33 mouse cellular contexts compared by ENCODE assay signal in genomic region chr1:150503321-150503720, GRCm38 (mm10). TPM values are rescaled to one million over a fixed set of nuclear protein-coding genes. Genes with fewer than 3 reads are reported as not detected.
"Had no signal": no experiment of that assay in that cellular context is flagged by ENCODE, and none has a peak within 500 bp of the region (broad histone marks: within the 10 kb centered on the region; RNA-seq: fewer than 3 reads in every experiment).

No protein-coding gene starts in this region.

- DNase-seq: left cerebral cortex, postnatal 4 days; liver; liver, embryonic 13.5 days; liver, postnatal 0 days; lung, adult 18-20 months; lung, adult 2 months; lung, embryonic 14.5 days; lung, postnatal 10 days; lung, postnatal 14 days; lung, postnatal 36 days; lung, postnatal 4 days; midbrain, embryonic 14.5 days had no signal

- H3K27ac ChIP-seq: limb, embryonic 10.5 days; limb, embryonic 12.5 days; limb, embryonic 13.5 days; limb, embryonic 15.5 days; liver, embryonic 12.5 days; liver, embryonic 13.5 days; liver, embryonic 14.5 days; liver, embryonic 15.5 days; lung, embryonic 15.5 days; macrophage; midbrain, embryonic 10.5 days; midbrain, embryonic 12.5 days; midbrain, embryonic 13.5 days; midbrain, embryonic 15.5 days; neural tube, embryonic 12.5 days; neural tube, embryonic 13.5 days had no signal

- H3K4me3 ChIP-seq: limb, embryonic 10.5 days; limb, embryonic 12.5 days; limb, embryonic 13.5 days; limb, embryonic 15.5 days; liver, embryonic 12.5 days; liver, embryonic 13.5 days; liver, embryonic 15.5 days; lung, embryonic 15.5 days; megakaryocyte, embryonic 14.5 days; midbrain, embryonic 10.5 days; midbrain, embryonic 12.5 days; midbrain, embryonic 13.5 days; midbrain, embryonic 15.5 days; myocyte; neural tube, embryonic 12.5 days; neural tube, embryonic 13.5 days had no signal

- H3K36me3 ChIP-seq: limb, embryonic 10.5 days; limb, embryonic 12.5 days; limb, embryonic 13.5 days; limb, embryonic 15.5 days; liver, embryonic 12.5 days; liver, embryonic 13.5 days; liver, embryonic 15.5 days; lung, embryonic 15.5 days; midbrain, embryonic 10.5 days; midbrain, embryonic 12.5 days; midbrain, embryonic 13.5 days; midbrain, embryonic 15.5 days; neural tube, embryonic 12.5 days; neural tube, embryonic 13.5 days had no signal

- H3K4me1 ChIP-seq: limb, embryonic 10.5 days; limb, embryonic 12.5 days; limb, embryonic 13.5 days; limb, embryonic 15.5 days; liver, embryonic 12.5 days; liver, embryonic 13.5 days; liver, embryonic 15.5 days; lung, embryonic 15.5 days; megakaryocyte, embryonic 14.5 days; midbrain, embryonic 10.5 days; midbrain, embryonic 12.5 days; midbrain, embryonic 13.5 days; midbrain, embryonic 15.5 days; neural tube, embryonic 12.5 days; neural tube, embryonic 13.5 days had no signal

- H3K27me3 ChIP-seq: limb, embryonic 12.5 days; limb, embryonic 13.5 days; limb, embryonic 15.5 days; liver, embryonic 12.5 days; liver, embryonic 13.5 days; liver, embryonic 15.5 days; lung, embryonic 15.5 days; megakaryocyte, embryonic 14.5 days; midbrain, embryonic 12.5 days; midbrain, embryonic 13.5 days; midbrain, embryonic 15.5 days; neural tube, embryonic 12.5 days; neural tube, embryonic 13.5 days had no signal

- ATAC-seq: liver, embryonic 12.5 days; liver, postnatal 0 days; lung, postnatal 0 days; midbrain, embryonic 13.5 days; midbrain, embryonic 15.5 days; midbrain, embryonic 16.5 days had no signal

- H3K4me2 ChIP-seq: limb, embryonic 12.5 days; limb, embryonic 13.5 days; limb, embryonic 15.5 days; liver, embryonic 11.5 days; liver, embryonic 12.5 days; liver, embryonic 13.5 days; liver, embryonic 15.5 days; lung, embryonic 14.5 days; lung, embryonic 15.5 days; midbrain, embryonic 11.5 days; midbrain, embryonic 12.5 days; midbrain, embryonic 13.5 days; midbrain, embryonic 15.5 days; neural tube, embryonic 12.5 days; neural tube, embryonic 13.5 days had no signal

- H3K9ac ChIP-seq: limb, embryonic 12.5 days; limb, embryonic 13.5 days; limb, embryonic 15.5 days; liver, embryonic 12.5 days; liver, embryonic 13.5 days; liver, embryonic 14.5 days; liver, embryonic 15.5 days; liver, postnatal 0 days; lung, embryonic 14.5 days; lung, embryonic 15.5 days; midbrain, embryonic 12.5 days; midbrain, embryonic 13.5 days; midbrain, embryonic 15.5 days; neural tube, embryonic 12.5 days; neural tube, embryonic 13.5 days had no signal

- H3K9me3 ChIP-seq: limb, embryonic 10.5 days; limb, embryonic 15.5 days; liver, embryonic 12.5 days; liver, embryonic 13.5 days; liver, embryonic 15.5 days; lung, embryonic 15.5 days had no signal

RNA-seq across cellular contexts. Expression of gene Prg4, which starts 37.4 kb away (rescaled TPM):
- polyA plus RNA-seq: macrophage had no signal
